Mouse (Mus musculus) testis, adult 2 months (tissue): ENCODE results near the gene Asb14. TPM values are rescaled to one million over a fixed set of nuclear protein-coding genes. Genes with fewer than 3 reads are reported as not detected.
"Not testable (repeated sequence)": the region's sequence is repeated elsewhere in the genome, so short reads cannot be mapped to it uniquely, and the experiment has no call there.

ENCODE experiments used
- H3K27ac ChIP-seq: fragments of 200-500 bp; 2 replicates; pipeline ENCODE4 v1.5.1; 2012; ENCODE audit warnings: low read depth, low read length; ENCODE audit not compliant: control insufficient read depth, insufficient read depth
- H3K27me3 ChIP-seq: fragments of 200-500 bp; 2 replicates; pipeline ENCODE4 v1.6.1; 2012; ENCODE audit warnings: mild to moderate bottlenecking, low read length, moderate library complexity; ENCODE audit not compliant: control insufficient read depth, insufficient read depth
- H3K36me3 ChIP-seq: fragments of 200-500 bp; 2 replicates; pipeline ENCODE4 v1.6.1; 2012; ENCODE audit warnings: mild to moderate bottlenecking, low read length; ENCODE audit not compliant: control insufficient read depth, insufficient read depth
- H3K4me1 ChIP-seq: fragments of 200-500 bp; 2 replicates; pipeline ENCODE4 v1.6.1; 2012; ENCODE audit warnings: low read length; ENCODE audit not compliant: control insufficient read depth, insufficient read depth
- H3K4me3 ChIP-seq: fragments of 200-500 bp; 2 replicates; pipeline ENCODE4 v1.5.1; 2012; ENCODE audit warnings: low read depth, mild to moderate bottlenecking, low read length, moderate library complexity, mixed read lengths; ENCODE audit not compliant: control insufficient read depth
- CTCF ChIP-seq: fragments of 200-500 bp; IDR thresholded peaks from 2 replicates; pipeline ENCODE4 v1.5.1; 2012; ENCODE audit warnings: low read depth, mild to moderate bottlenecking, inconsistent platforms, low read length, moderate library complexity; ENCODE audit not compliant: control insufficient read depth, insufficient read depth, insufficient replicate concordance
- POLR2A ChIP-seq: fragments of 200-500 bp; IDR thresholded peaks from 2 replicates; pipeline ENCODE4 v1.6.1; 2012; ENCODE audit warnings: low read depth, mild to moderate bottlenecking, inconsistent platforms, low read length, moderate library complexity; ENCODE audit not compliant: control insufficient read depth
- polyA plus RNA-seq: library from polyadenylated mRNA; depleted of rRNA; stranded (reverse); fragments of >200 nt; gene quantifications from 2 replicates; pipeline ENCODE4 v1.2.3, GENCODE M21; 2012

Gene Asb14
- polyA plus RNA-seq, 1 experiment: 3.1 TPM

GRCm38 (mm10) chr14:26879976-26880375 lies 14.4 kb upstream of the Asb14 start:
- H3K27ac ChIP-seq: no peak overlapping the region

DNA sequence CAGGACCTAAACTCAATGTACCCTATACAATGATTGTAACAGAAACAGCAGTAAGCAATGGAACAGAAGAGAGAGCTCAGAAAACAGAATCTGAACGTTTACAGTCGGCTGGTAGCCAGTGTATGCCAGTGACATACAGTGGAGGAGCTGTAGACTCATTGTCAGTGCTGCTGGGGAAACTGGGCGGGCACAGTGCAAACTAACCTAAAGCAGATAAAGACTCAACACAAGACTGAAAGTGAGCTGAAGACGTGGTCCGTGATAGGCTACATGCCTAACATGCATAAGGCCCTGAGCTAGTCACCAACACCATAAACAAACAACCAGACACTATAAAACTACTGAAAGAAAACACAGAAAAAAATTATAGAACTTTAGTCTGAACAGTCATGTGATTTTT lies 12.7 kb upstream of the Asb14 start:
- Histone ChIP-seq H3K36me3 (peaks cover 2% of the 10 kb centered on the region), H3K27ac (no peak overlapping the region), H3K4me3 (no peak overlapping the region), H3K27me3 (no peaks in the 10 kb centered on the region), H3K4me1 (no peaks in the 10 kb centered on the region)
- TF ChIP-seq CTCF: no peak
- TF ChIP-seq POLR2A: no peak

More at GRCm38 (mm10) chr14:26879976-26880375, 14.4 kb upstream of the Asb14 start:
- no peaks in the 10 kb centered on the region for H3K27me3 ChIP-seq
- no peaks in the 10 kb centered on the region for H3K4me1 ChIP-seq
- no peak for TF ChIP-seq POLR2A
- TF ChIP-seq CTCF: no peak
- H3K36me3 ChIP-seq: no peaks in the 10 kb centered on the region
- no peak overlapping the region for H3K4me3 ChIP-seq

GRCm38 (mm10) chr14:26887244-26887643 lies 7.1 kb upstream of the Asb14 start:
- H3K4me1 ChIP-seq: no peaks in the 10 kb centered on the region
- H3K27me3 ChIP-seq: no peaks in the 10 kb centered on the region
- no peak overlapping the region for H3K27ac ChIP-seq
- no peak overlapping the region for H3K4me3 ChIP-seq
- no peak for TF ChIP-seq CTCF
- TF ChIP-seq POLR2A: no peak
- peaks cover 2% of the 10 kb centered on the region for H3K36me3 ChIP-seq

DNA sequence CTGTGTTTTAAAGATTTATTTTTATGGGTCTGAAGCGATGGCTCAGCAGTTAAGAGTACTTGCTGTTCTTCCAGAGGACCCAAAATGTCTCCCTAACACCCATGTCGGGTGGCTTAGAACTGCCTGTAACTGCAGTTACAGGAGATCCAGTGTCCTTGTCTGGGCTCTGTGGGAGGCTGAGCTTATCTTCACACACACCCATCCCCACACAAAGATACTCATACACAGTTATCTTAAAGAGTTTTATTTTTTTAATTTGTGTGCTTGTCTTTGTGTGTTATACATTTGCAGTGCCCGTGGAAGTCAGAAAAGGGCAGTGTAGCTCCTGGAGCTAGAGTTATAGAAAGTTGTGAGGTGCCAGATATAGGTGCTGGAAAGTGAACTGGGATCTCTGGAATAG lies 3.6 kb upstream of the Asb14 start:
- H3K27me3 ChIP-seq: no peaks in the 10 kb centered on the region
- TF ChIP-seq CTCF: no peak
- no peak for TF ChIP-seq POLR2A
- H3K36me3 ChIP-seq: no peaks in the 10 kb centered on the region
- H3K4me1 ChIP-seq: no peaks in the 10 kb centered on the region
- H3K4me3 ChIP-seq: no peak overlapping the region
- no peak overlapping the region for H3K27ac ChIP-seq

GRCm38 (mm10) chr14:26899490-26899889 lies 5.1 kb downstream of the Asb14 start:
- no peaks in the 10 kb centered on the region for H3K4me1 ChIP-seq
- H3K27ac ChIP-seq: no peak overlapping the region
- TF ChIP-seq POLR2A (no peak), CTCF (no peak)
- no peak overlapping the region for H3K4me3 ChIP-seq
- H3K36me3 ChIP-seq: no peaks in the 10 kb centered on the region
- no peaks in the 10 kb centered on the region for H3K27me3 ChIP-seq

DNA sequence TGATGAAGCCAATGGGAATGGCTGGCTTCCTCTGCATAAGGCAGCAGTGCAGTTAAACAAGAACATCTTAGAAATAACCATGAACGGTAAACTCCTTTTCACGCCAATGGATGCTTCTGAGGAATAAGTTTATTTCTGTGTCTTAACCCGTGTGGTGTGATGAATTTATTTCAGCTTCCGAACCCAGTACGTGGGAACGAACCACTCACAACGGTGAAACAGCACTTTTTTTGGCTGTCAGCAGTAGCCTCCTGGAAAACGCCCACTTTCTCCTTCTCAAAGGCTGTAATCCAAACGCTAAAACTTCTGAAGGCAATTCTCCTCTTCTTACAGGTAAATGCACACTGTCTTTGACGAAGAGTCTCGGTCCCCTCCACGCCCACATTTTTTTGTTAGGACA lies 6.5 kb downstream of the Asb14 start:
- no peaks in the 10 kb centered on the region for H3K27me3 ChIP-seq
- H3K4me3 ChIP-seq: peak overlapping the region; percentile 9
- H3K27ac ChIP-seq: no peak overlapping the region
- H3K4me1 ChIP-seq: no peaks in the 10 kb centered on the region
- H3K36me3 ChIP-seq: no peaks in the 10 kb centered on the region
- TF ChIP-seq POLR2A: no peak
- TF ChIP-seq CTCF: no peak

DNA sequence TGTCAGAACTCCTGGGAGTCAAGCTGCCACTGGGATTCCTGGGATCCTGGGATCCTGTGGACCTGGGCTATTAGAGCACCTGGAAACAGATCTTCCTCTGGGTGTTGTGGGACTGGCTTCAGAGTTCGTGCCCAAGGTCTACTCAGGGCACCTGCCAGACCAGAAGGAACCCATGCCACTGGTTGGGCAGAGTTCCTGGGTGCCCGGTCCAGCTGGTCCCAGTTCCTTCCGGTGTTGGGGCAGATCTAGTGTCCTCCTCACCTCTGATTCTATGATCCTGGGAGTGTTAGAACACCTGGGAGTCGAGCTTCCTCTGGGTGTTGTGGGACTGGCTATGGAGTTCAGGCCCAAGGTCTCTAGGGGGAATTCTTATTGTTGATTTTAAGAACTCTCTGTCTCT lies 13.0 kb downstream of the Asb14 start:
- Histone ChIP-seq H3K4me1 (peaks cover 2% of the 10 kb centered on the region; the same call in 1 of the 2 replicates), H3K27ac (no peak overlapping the region), H3K4me3 (no peak overlapping the region), H3K36me3 (no peaks in the 10 kb centered on the region), H3K27me3 (no peaks in the 10 kb centered on the region)
- TF ChIP-seq POLR2A: no peak
- no peak for TF ChIP-seq CTCF

GRCm38 (mm10) chr14:26910461-26910860 lies 16.1 kb downstream of the Asb14 start:
- H3K36me3 ChIP-seq, H3K4me1 ChIP-seq, H3K27me3 ChIP-seq, H3K4me3 ChIP-seq, H3K27ac ChIP-seq: not testable (repeated sequence)
